In genomic region chr6:90597592-90597991, GRCm38 (mm10) we compare ENCODE assay signal across 11 mouse cellular contexts. TPM values are rescaled to one million over a fixed set of nuclear protein-coding genes. Genes with fewer than 3 reads are reported as not detected.
DNase-seq lines count a peak whose midpoint lies in the region; ATAC-seq and TF ChIP-seq lines count a peak whose summit lies in the region.
"Had no signal": no experiment of that assay in that cellular context is flagged by ENCODE, and none has a peak within 500 bp of the region (broad histone marks: within the 10 kb centered on the region; RNA-seq: fewer than 3 reads in every experiment).

No protein-coding gene starts in this region.

- ATAC-seq in kidney, embryonic 16.5 days (ENCODE audit: low FRiP score, low TSS enrichment), result no peak
- ATAC-seq in lung, postnatal 0 days, result no peak

- no peak for TF ChIP-seq CTCF in lung, postnatal 0 days (IDR thresholded peaks at IDR 0.05)

- no peak overlapping the region for H3K4me2 ChIP-seq in kidney, embryonic 16.5 days (replicated peaks; ENCODE audit: low read depth, low read length)
- no peak overlapping the region for H3K4me2 ChIP-seq in lung, postnatal 0 days (replicated peaks; ENCODE audit: low read depth, low read length)
- H3K4me2 ChIP-seq: lung, embryonic 15.5 days; neural tube, embryonic 12.5 days had no signal

- H3K9me3 ChIP-seq in kidney, embryonic 16.5 days (ENCODE audit: low read length), result no peaks in the 10 kb centered on the region
- no peaks in the 10 kb centered on the region for H3K9me3 ChIP-seq in lung, postnatal 0 days (ENCODE audit: low read length)
- H3K9me3 ChIP-seq: lung, embryonic 15.5 days; neural tube, embryonic 12.5 days had no signal

- H3K27ac ChIP-seq in kidney, embryonic 16.5 days (ENCODE audit: low read length), result no peak overlapping the region
- H3K27ac ChIP-seq in lung, postnatal 0 days (ENCODE audit: low read length), result no peak overlapping the region
- H3K27ac ChIP-seq: lung, embryonic 15.5 days; neural tube, embryonic 12.5 days had no signal

- peak; percentile 65 for DNase-seq in kidney, adult 18-20 months
- DNase-seq in brain, adult 2 months (ENCODE audit: low read depth, low spot score), result peak; percentile 98
- peak; percentile 76 to 90 for DNase-seq in cerebellum, adult 18-20 months
- peak; percentile 77 to 79 for DNase-seq in kidney, adult 8-10 months
- DNase-seq in lung, postnatal 0 days (ENCODE audit: low spot score), result no peak
- no peak for DNase-seq in embryo, embryonic 10.5 days (ENCODE audit: low spot score)
- DNase-seq in lung, postnatal 25 days (ENCODE audit: low spot score), result no peak

- H3K4me1 ChIP-seq in kidney, embryonic 16.5 days (ENCODE audit: insufficient read depth, low read length), result no peaks in the 10 kb centered on the region
- no peaks in the 10 kb centered on the region for H3K4me1 ChIP-seq in lung, postnatal 0 days (ENCODE audit: insufficient read depth, low read depth, low read length)
- H3K4me1 ChIP-seq: neural tube, embryonic 12.5 days had no signal

- H3K4me3 ChIP-seq in kidney, embryonic 16.5 days (ENCODE audit: low read length), result no peak overlapping the region
- no peak overlapping the region for H3K4me3 ChIP-seq in lung, postnatal 0 days (ENCODE audit: low read depth, low read length)
- H3K4me3 ChIP-seq: erythroblast, embryonic 14.5 days; lung, embryonic 15.5 days; neural tube, embryonic 12.5 days had no signal

- H3K36me3 ChIP-seq in kidney, embryonic 16.5 days (ENCODE audit: insufficient read depth, low read length), result no peaks in the 10 kb centered on the region
- no peaks in the 10 kb centered on the region for H3K36me3 ChIP-seq in lung, postnatal 0 days (ENCODE audit: insufficient read depth, low read length)
- H3K36me3 ChIP-seq: lung, embryonic 15.5 days; neural tube, embryonic 12.5 days had no signal

- H3K27me3 ChIP-seq in kidney, embryonic 16.5 days (ENCODE audit: insufficient read depth, low read length), result no peaks in the 10 kb centered on the region
- H3K27me3 ChIP-seq in lung, postnatal 0 days (replicated peaks; ENCODE audit: insufficient read depth, low read length), result no peaks in the 10 kb centered on the region
- H3K27me3 ChIP-seq: lung, embryonic 15.5 days; neural tube, embryonic 12.5 days had no signal

- no peak for TF ChIP-seq EP300 in lung, postnatal 0 days (IDR thresholded peaks at IDR 0.05)

- 88% methylated on average over 2 of the region's 2 CpGs for WGBS in kidney, embryonic 16.5 days
- WGBS in lung, postnatal 0 days, result 76% methylated on average over 2 of the region's 2 CpGs

- H3K9ac ChIP-seq in kidney, embryonic 16.5 days (replicated peaks; ENCODE audit: low read length), result no peak overlapping the region
- no peak overlapping the region for H3K9ac ChIP-seq in lung, postnatal 0 days (replicated peaks; ENCODE audit: low read depth)
- H3K9ac ChIP-seq: lung, embryonic 15.5 days; neural tube, embryonic 12.5 days had no signal

RNA-seq across cellular contexts. Expression of gene Slc41a3, which starts 6.9 kb away (rescaled TPM):
- polyA plus RNA-seq in kidney, embryonic 16.5 days (2015; fragmentation: Nextera tagmentation; extraction: Ambion mirVana), result 6.7 and 7.2 TPM in 2 replicates
- 9.7 and 10.8 TPM in 2 replicates for polyA plus RNA-seq in lung, postnatal 0 days (2015; fragmentation: Nextera tagmentation; extraction: Ambion mirVana)

Comparison
In these comparisons a context has a peak if more than half of its experiments do, and no peak if none do; other contexts are left out.
1. DNase-seq: peak in kidney, adult 18-20 months (single experiment), brain, adult 2 months (single experiment), cerebellum, adult 18-20 months (2 of 2) and kidney, adult 8-10 months (2 of 2); none in lung, postnatal 0 days (single experiment), embryo, embryonic 10.5 days (single experiment) and lung, postnatal 25 days (single experiment).